Mouse (Mus musculus) forebrain, embryonic 15.5 days (tissue): ENCODE data around the gene AI413582. TPM values are rescaled to one million over a fixed set of nuclear protein-coding genes. Genes with fewer than 3 reads are reported as not detected.

Experiments
- ATAC-seq: fragments of 200-750 bp; cut with Nextera tagmentation; replicated peaks from 2 replicates; pipeline ENCODE4 v1.8.0; 2017; ENCODE audit warnings: mild to moderate bottlenecking, moderate TSS enrichment, moderate library complexity
- H3K27ac ChIP-seq: fragments of 300-500 bp; sonication (generic); replicated peaks from 2 replicates; pipeline ENCODE4 v1.5.1; 2015; ENCODE audit warnings: mild to moderate bottlenecking, inconsistent platforms
- H3K27me3 ChIP-seq: fragments of 300-500 bp; sonication (generic); 2 replicates; pipeline ENCODE4 v1.6.1; 2015; ENCODE audit warnings: inconsistent platforms
- H3K36me3 ChIP-seq: fragments of 300-500 bp; sonication (generic); 2 replicates; pipeline ENCODE4 v1.6.1; 2015; ENCODE audit warnings: mild to moderate bottlenecking, inconsistent platforms
- H3K4me1 ChIP-seq: fragments of 300-500 bp; sonication (generic); 2 replicates; pipeline ENCODE4 v1.6.1; 2015; ENCODE audit warnings: inconsistent platforms
- H3K4me2 ChIP-seq: fragments of 300-500 bp; sonication (generic); replicated peaks from 2 replicates; pipeline ENCODE4 v1.6.1; 2015; ENCODE audit warnings: mild to moderate bottlenecking, inconsistent platforms
- H3K4me3 ChIP-seq: fragments of 300-500 bp; sonication (generic); 2 replicates; pipeline ENCODE4 v1.5.1; 2015; ENCODE audit warnings: mild to moderate bottlenecking, inconsistent platforms
- H3K9ac ChIP-seq: fragments of 300-500 bp; sonication (generic); replicated peaks from 2 replicates; pipeline ENCODE4 v1.6.1; 2015; ENCODE audit warnings: mild to moderate bottlenecking, inconsistent platforms
- H3K9me3 ChIP-seq: fragments of 300-500 bp; sonication (generic); 2 replicates; pipeline ENCODE4 v1.6.1; 2016; ENCODE audit warnings: inconsistent platforms
- WGBS: fragments of 180-500 bp; shearing (Covaris S2); methylation state at CpG from one replicate; pipeline ENCODE4 v1.1.7; 2015; ENCODE audit warnings: mixed read lengths; 5-methylcytosine and 5-hydroxymethylcytosine counted together
- polyA plus RNA-seq: library from polyadenylated mRNA; unstranded; fragments of >200 nt; fragmentation: Nextera tagmentation; extraction: Ambion mirVana; gene quantifications from 2 replicates; pipeline ENCODE4 v1.2.1, GENCODE M21; 2015

AI413582 gene
- polyA plus RNA-seq, 1 experiment from 2014 or later, result 34.8 TPM

DNA sequence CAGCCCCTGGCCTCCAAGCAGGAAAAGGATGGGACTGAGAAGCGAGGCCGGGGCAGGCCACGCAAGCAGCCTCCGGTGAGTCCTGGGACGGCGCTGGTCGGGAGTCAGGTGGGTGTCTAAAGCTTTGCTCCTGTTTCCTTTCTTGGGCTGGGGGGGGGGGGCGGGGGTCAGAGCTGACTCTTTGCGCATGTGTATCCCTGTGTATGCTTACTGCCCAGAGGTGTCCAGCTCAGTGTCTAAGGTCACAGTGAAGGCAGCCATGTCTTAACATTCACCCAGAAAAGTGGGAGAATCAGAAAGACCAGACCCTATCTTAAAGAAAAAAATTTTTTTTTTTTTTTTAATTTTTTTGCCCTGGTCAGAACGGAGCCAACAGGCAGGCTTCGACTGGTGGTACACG is 6.0 kb downstream of the AI413582 start:
- no peaks in the 10 kb centered on the region for H3K9me3 ChIP-seq
- H3K4me1 ChIP-seq, result peaks cover 44% of the 10 kb centered on the region
- 76% methylated on average over 12 of the region's 12 CpGs for WGBS
- no peak overlapping the region for H3K4me3 ChIP-seq
- no peak overlapping the region for H3K27ac ChIP-seq
- H3K9ac ChIP-seq, result no peak overlapping the region
- H3K4me2 ChIP-seq, result no peak overlapping the region
- H3K36me3 ChIP-seq, result no peaks in the 10 kb centered on the region; the same call in none of the 2 replicates
- H3K27me3 ChIP-seq, result peaks cover 6% of the 10 kb centered on the region; the same call in 1 of the 2 replicates
- ATAC-seq, result no peak

DNA sequence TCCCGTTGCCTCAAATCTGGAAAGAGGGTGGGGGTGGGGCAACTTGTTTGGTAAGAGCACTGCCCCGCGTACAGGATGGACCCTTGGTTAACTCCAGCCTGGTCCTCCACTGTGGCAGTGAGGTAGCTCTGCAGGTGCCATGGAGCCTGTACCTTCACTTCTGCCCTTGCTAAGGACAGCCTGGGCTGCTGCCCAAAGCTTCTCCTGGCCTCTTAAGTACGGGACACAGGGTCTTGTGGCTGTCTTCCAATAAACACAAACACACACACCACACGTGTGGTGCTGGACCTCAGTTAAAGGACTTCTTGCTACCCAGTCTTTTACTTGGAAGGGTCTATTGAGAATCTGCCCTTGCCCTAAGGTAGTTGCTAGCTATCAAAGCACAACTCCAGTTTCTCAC is 6.7 kb downstream of the AI413582 start:
- Histone ChIP-seq H3K9ac (no peak overlapping the region), H3K4me2 (no peak overlapping the region), H3K36me3 (no peaks in the 10 kb centered on the region; the same call in none of the 2 replicates), H3K27me3 (peaks cover 6% of the 10 kb centered on the region; the same call in 1 of the 2 replicates), H3K4me1 (peaks cover 38% of the 10 kb centered on the region), H3K9me3 (no peaks in the 10 kb centered on the region), H3K4me3 (no peak overlapping the region), H3K27ac (no peak overlapping the region)
- WGBS, result 3% methylated on average over 5 of the region's 5 CpGs
- no peak for ATAC-seq

DNA sequence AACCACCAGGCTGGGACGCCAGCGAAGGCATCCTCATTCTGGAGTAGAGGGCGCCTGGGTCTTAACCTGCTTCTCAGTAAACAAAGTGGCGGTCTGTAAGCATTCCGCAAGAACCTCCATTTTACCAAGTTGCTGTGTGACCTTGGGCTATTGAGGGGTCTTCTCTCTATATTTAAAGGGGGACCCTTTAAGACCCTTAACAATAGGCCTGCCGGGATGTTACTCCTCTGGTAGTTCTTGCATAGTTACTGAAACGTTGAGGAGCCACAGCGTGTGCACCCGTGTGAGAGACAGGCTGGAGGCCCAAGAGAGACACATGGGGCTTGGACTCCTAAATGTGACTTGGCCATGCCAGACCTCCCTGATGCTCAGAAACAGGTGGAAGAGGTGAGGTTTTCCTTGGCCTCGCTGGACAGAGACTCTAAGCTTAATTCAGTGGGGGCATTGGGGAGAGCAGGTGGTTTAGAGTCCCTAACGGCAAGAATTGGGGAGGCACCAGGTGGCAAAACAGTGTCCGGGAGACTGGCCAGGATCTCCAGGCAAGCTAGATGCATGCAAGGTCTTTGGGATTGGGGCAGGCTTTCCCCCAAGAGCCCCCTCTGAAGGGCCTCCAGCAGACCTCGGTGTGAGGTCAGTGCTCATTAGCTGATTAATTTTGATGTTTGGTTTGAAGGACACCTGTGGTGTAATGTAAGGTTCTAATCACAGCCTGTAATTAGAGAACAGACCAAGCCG is 7.5 kb downstream of the AI413582 start:
- peaks cover 6% of the 10 kb centered on the region; the same call in 1 of the 2 replicates for H3K27me3 ChIP-seq
- H3K9ac ChIP-seq, result peak overlapping the region; percentile 77
- no peaks in the 10 kb centered on the region; the same call in none of the 2 replicates for H3K36me3 ChIP-seq
- H3K4me3 ChIP-seq, result peak overlapping the region; percentile 93
- 3% methylated on average over 14 of the region's 14 CpGs for WGBS
- no peaks in the 10 kb centered on the region for H3K9me3 ChIP-seq
- peak overlapping the region; percentile 82 for H3K4me2 ChIP-seq
- peaks cover 35% of the 10 kb centered on the region for H3K4me1 ChIP-seq
- no peak for ATAC-seq
- H3K27ac ChIP-seq, result peak overlapping the region; percentile 97

DNA sequence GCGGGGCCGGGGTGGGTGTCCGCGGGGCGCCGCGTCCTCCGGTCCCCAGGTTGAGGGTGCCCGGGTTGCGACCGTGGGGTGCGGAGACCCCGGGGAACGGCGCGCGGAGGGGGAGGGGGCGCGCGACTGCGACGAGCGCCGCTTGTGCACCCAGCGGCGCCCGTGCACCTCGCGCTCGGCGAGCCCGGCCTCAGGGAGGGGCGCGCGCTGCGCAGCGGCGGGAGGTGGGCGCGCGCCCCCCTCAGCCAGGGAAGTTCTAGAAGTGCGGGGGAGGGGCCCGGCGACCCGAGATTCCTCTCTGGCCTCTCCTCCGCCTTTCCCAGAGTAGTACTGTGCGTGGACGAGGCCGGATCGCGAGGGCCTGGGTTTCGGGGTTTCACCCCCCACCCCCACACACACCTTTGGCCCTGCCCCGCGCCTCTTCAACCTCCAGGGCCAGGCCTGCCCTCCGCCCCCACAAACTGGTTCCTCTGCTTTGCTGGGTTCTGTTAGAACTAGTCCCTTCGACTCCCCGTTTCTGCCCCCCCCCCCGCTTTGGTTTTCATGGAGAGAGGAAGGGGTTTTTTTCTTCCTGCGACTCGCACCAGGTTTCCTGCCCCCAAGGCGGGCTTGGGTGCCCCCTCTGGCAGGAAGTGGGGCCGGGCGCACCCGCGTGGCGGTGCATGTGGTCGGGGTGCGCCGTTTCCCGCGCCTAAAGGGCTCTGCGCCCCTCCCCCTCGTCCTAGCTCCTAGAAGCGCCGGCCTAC is 8.2 kb downstream of the AI413582 start:
- Histone ChIP-seq H3K9ac (peak overlapping the region; percentile 77), H3K27me3 (peaks cover 6% of the 10 kb centered on the region; the same call in 1 of the 2 replicates), H3K4me1 (peaks cover 35% of the 10 kb centered on the region), H3K9me3 (no peaks in the 10 kb centered on the region), H3K4me3 (peak overlapping the region; percentile 93), H3K27ac (peak overlapping the region; percentile 97), H3K4me2 (peak overlapping the region; percentile 82), H3K36me3 (no peaks in the 10 kb centered on the region; the same call in none of the 2 replicates)
- 0% methylated on average over 62 of the region's 75 CpGs for whole genome bisulfite sequencing
- peak; percentile 54; the same call in 1 of the 2 replicates for ATAC-seq

DNA sequence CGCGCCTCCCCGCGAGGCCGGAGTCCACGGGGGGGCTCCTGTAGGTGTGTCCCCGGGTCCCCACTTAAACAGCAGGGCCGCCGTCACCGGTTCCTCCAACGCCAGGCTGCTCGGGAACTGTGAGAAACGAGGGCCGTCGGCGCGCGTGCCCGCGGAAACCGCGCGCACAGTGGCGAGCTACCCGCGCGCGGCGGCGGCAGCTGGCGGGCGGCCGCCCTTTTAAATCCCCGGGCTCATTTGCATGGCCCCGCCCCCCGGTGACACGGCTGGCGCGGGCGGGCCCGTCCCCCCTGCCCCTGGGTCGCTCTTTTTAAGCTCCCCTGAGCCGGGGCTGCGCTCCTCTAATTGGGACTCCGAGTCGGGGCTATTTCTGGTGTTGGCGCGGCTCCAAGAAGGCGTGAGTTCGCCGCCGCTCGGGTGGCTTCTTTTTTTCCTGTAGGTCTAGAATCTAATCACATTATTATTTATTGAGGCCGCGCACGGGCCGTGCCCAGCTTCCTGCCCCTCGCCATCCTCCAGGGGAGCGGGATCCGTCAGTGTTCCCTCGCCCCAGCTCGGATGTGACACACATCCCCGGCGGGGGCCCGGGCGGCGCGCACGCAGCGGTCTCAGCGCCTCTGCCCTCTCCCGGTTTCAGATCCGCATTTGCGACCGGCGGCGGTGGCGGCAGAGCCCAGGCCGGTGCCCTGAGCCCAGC is 9.1 kb downstream of the AI413582 start, which contains the start of gene Hmga1:
Hmga1 (plus strand) TSS at position 183 of the 697 bp plus-strand sequence.
- Histone ChIP-seq H3K4me2 (peak within 1 kb of the TSS; percentile 82), H3K4me1 (peaks cover 35% of the 10 kb centered on the region), H3K27ac (peak within 1 kb of the TSS; percentile 97), H3K27me3 (peaks cover 6% of the 10 kb centered on the region; the same call in 1 of the 2 replicates), H3K36me3 (no peaks in the 10 kb centered on the region; the same call in none of the 2 replicates), H3K9me3 (no peaks in the 10 kb centered on the region), H3K4me3 (peak within 1 kb of the TSS; percentile 93), H3K9ac (peak within 1 kb of the TSS; percentile 77)
- WGBS, result under 1% methylated on average over 79 of the region's 79 CpGs
- peak; percentile 81 for ATAC-seq

DNA sequence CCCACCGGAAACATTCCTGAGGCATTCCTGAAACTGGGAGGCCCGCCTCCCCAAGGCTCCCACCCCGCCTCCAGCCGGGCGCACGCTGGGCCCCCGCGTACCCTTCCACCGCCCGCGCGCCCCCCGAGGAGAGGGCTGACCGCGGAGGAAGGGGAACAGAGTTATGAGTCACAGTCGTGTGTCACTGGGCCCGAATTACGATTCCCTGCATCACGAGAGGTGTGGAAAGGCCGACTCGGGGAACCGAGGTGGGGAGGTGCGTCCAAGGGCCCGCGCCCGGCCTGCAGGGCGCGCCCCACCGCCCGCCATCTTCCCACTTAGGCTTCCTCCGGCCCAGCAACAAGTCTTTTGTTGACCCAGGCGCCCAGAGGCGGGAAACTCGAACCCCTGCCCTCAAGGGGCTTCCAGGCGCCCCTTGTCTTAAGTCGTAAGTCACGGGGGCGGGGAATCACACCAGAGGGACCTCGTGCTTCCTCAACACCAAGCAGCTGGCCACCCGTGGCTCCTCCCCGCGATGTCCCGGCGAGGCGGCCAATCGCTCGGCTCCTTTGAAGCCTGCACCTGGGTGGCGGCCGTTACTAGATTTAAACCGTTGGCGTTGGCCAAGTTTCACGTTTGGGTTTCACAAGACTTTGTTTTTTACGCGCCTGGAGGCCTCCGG is 9.9 kb downstream of the AI413582 start:
- Histone ChIP-seq H3K4me1 (peaks cover 35% of the 10 kb centered on the region), H3K4me3 (peak overlapping the region; percentile 93), H3K36me3 (no peaks in the 10 kb centered on the region; the same call in 1 of the 2 replicates), H3K27ac (peak overlapping the region; percentile 97), H3K9me3 (no peaks in the 10 kb centered on the region), H3K9ac (peak overlapping the region; percentile 34; the same call in 1 of the 2 replicates), H3K4me2 (peak overlapping the region; percentile 82), H3K27me3 (peaks cover 6% of the 10 kb centered on the region; the same call in 1 of the 2 replicates)
- under 1% methylated on average over 55 of the region's 55 CpGs for WGBS
- no peak for ATAC-seq

DNA sequence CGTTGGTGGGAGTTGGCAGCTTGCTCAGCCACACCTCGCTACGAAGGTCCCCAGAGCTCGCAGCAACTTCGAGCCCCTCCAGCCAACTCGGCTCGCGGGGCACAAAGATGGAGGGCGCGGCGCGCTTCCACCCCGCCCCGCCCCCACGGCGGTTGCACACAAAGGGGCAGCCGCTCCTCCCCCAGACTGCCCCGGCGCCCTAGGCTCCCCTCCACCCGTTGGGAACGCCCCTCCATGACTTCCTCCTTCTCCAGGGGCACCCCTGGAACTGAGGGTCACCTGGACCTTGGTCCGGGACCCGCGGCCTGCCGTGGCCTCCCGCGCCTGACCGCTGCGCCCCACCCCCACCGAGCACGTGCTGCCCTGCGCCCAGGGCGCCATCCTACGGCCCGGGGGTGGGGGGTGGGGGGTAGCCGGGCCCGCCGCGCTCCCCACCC is 10.5 kb downstream of the AI413582 start:
- ATAC-seq, result no peak
- Histone ChIP-seq H3K4me3 (peak overlapping the region; percentile 93), H3K4me2 (peak overlapping the region; percentile 82), H3K27me3 (peaks cover 6% of the 10 kb centered on the region; the same call in 1 of the 2 replicates), H3K9ac (0 out of 2 replicates have a peak overlapping the region, but pooled peaks have one; percentile 34), H3K27ac (peak overlapping the region; percentile 97; the same call in 1 of the 2 replicates), H3K4me1 (peaks cover 35% of the 10 kb centered on the region), H3K36me3 (no peaks in the 10 kb centered on the region), H3K9me3 (no peaks in the 10 kb centered on the region)
- WGBS, result 3% methylated on average over 39 of the region's 39 CpGs

DNA sequence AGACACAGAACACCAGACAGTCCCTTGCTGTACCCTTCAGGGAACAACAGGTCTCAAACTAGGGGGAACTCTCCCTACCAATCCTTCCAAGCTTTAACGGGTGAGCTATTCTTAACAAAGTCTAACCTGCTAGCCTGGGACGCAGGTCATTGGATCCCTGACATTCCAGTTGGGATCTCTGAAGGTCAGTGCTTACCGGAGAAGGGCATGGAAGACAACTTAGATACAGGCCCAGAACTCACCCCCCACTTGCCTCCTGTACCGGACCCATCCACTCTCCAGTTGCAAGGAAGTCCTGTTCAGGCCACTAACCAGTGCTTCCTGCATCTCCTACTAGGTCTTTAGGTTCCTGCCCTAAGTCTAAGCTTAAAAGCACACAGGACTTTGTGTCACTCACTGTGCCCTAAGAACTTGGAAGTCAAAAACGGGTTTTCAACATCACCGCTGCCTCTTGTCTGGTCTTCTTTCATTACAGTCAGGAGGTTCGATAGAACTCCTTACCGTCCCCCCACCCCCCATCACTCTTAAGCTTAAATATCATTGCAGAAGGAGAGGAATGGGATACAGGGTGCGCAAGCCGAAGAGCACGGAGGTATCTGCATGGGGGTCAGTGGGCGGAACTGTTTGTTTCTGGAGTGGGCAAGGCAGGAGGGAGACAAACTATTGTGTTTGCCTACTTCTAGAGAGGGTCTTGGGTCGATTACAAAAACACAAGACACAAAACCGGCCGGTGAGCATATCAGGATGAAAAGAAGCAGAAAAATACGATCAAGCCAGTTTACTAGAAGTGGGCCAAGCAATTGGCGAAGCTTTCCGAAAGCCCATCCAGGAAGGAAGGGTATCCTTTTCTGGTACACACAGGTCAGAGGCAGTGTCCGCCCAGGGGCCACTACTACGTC is 11.2 kb downstream of the AI413582 start:
- Histone ChIP-seq H3K4me3 (no peak overlapping the region), H3K27me3 (peaks cover 6% of the 10 kb centered on the region; the same call in 1 of the 2 replicates), H3K9me3 (no peaks in the 10 kb centered on the region), H3K4me1 (peaks cover 37% of the 10 kb centered on the region), H3K4me2 (peak overlapping the region; percentile 82; the same call in 1 of the 2 replicates), H3K36me3 (no peaks in the 10 kb centered on the region), H3K27ac (no peak overlapping the region), H3K9ac (no peak overlapping the region)
- ATAC-seq, result no peak
- 46% methylated on average over 20 of the region's 20 CpGs for WGBS

DNA sequence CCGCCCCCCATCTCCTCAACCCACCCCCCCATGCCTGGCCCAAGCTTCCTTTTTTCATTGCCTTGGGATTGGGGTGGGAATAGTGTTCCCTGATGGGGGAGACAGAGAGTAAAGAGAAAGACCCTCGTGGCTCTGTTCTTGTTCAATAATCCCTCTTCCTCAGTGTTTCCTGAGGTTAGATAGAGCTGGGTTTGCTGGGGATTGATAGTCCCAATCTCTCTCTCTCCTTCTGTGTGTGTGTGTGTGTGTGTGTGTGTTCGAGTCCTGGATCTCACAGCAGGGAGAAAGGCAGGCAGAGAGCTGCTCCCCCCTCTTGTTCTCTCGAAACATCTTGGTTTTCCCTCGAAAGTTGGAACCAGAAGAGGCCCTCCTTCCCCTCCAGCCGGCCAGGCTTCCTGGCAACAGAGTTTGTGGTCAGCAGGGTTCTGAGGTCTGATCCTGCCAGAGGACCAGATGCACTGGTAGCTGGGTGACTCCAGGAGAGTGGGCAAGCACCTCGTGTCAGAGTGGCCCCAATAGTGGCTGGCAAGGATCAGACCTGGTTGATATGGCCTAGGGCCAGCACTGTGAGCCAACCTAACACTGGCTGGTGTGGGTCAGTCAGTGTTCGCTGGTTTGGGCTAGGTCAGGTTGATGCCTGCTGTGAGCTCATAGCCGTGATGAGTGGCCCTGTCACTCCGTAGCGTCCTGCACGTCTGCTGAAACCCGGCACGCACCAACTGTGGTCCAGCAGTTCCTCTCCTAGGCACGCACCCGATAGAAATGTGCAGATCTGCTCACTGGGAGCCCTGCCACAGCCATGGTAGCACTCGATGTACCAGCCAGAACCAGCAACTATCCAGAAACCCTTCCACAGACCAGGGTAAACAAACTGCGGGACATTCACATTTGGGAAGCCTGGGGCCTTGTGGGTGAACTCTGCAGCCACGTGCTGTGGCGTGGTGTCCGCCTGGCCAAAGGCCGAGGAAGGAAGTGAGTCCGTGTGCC is 13.0 kb downstream of the AI413582 start:
- Histone ChIP-seq H3K9ac (no peak overlapping the region), H3K4me1 (peaks cover 23% of the 10 kb centered on the region), H3K36me3 (no peaks in the 10 kb centered on the region), H3K4me2 (no peak overlapping the region), H3K27ac (no peak overlapping the region), H3K9me3 (no peaks in the 10 kb centered on the region), H3K27me3 (peaks cover 6% of the 10 kb centered on the region; the same call in 1 of the 2 replicates), H3K4me3 (no peak overlapping the region)
- 79% methylated on average over 23 of the region's 23 CpGs for WGBS
- no peak for ATAC-seq
